In the genomic region with DNA sequence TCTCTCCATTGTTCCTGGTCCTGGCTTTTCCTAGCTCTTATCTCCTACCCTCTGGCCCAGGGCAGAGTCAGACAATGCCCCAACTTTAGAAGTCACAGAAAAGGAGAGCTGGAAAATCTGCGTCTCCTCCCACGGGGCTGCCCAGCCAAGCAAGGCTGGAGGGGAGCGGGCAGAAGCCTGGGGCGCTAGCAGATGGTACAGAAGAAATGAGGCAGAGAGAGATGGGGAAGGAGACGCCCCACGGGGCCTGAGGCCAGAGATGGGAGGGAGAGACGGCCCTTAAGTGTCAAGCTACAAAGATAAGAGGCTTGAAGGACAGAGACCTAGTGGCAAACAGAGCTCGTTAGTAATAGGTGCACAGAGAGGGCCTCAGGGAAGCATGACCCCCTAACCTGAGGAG, we compare ENCODE assay signal across 16 mouse cellular contexts. TPM values are rescaled to one million over a fixed set of nuclear protein-coding genes. Genes with fewer than 3 reads are reported as not detected.
DNase-seq lines count a peak whose midpoint lies in the region; ATAC-seq and TF ChIP-seq lines count a peak whose summit lies in the region.
"Had no signal": no experiment of that assay in that cellular context is flagged by ENCODE, and none has a peak within 500 bp of the region (broad histone marks: within the 10 kb centered on the region; RNA-seq: fewer than 3 reads in every experiment).

No protein-coding gene starts in this region.

- WGBS in kidney, embryonic 14.5 days, result 30% methylated on average over 8 of the region's 8 CpGs
- 53% methylated on average over 8 of the region's 8 CpGs for WGBS in kidney, adult 2 months
- WGBS in hindbrain, embryonic 16.5 days, result 41% methylated on average over 8 of the region's 8 CpGs

- ATAC-seq in kidney, embryonic 14.5 days (ENCODE audit: low FRiP score, low TSS enrichment), result no peak
- ATAC-seq in hindbrain, embryonic 16.5 days, result no peak

- TF ChIP-seq POLR2A in kidney, adult 2 months (IDR thresholded peaks at IDR 0.05; ENCODE audit: low read depth, low read length), result no peak

- H3K27ac ChIP-seq in kidney, embryonic 14.5 days (ENCODE audit: low read depth, low read length), result peak overlapping the region; percentile 11; the same call in 1 of the 2 replicates
- H3K27ac ChIP-seq in kidney, adult 2 months (ENCODE audit: insufficient read depth, low read depth, low read length), result no peak overlapping the region
- H3K27ac ChIP-seq in hindbrain, embryonic 16.5 days (ENCODE audit: low read depth, low read length), result peak overlapping the region; percentile 60; the same call in 1 of the 2 replicates
- H3K27ac ChIP-seq: limb, embryonic 15.5 days had no signal

- H3K9me3 ChIP-seq in kidney, embryonic 14.5 days (ENCODE audit: control insufficient read depth, low read length), result no peaks in the 10 kb centered on the region
- H3K9me3 ChIP-seq in hindbrain, embryonic 16.5 days (ENCODE audit: control insufficient read depth, low read length), result peaks cover 2% of the 10 kb centered on the region; the same call in 1 of the 2 replicates
- H3K9me3 ChIP-seq: limb, embryonic 15.5 days had no signal

- no peak overlapping the region for H3K4me3 ChIP-seq in kidney, embryonic 14.5 days (ENCODE audit: low read length)
- no peak overlapping the region for H3K4me3 ChIP-seq in kidney, adult 2 months (ENCODE audit: insufficient read depth, low read depth, low read length)
- no peak overlapping the region for H3K4me3 ChIP-seq in hindbrain, embryonic 16.5 days (ENCODE audit: low read length)
- H3K4me3 ChIP-seq: erythroblast, embryonic 14.5 days; limb, embryonic 15.5 days had no signal

- H3K36me3 ChIP-seq in kidney, embryonic 14.5 days (ENCODE audit: control insufficient read depth, insufficient read depth, low read length), result no peaks in the 10 kb centered on the region
- H3K36me3 ChIP-seq in kidney, adult 2 months (ENCODE audit: control insufficient read depth, insufficient read depth, low read length), result no peaks in the 10 kb centered on the region
- H3K36me3 ChIP-seq in hindbrain, embryonic 16.5 days (ENCODE audit: control insufficient read depth, insufficient read depth, low read length), result no peaks in the 10 kb centered on the region
- H3K36me3 ChIP-seq: limb, embryonic 15.5 days had no signal

- H3K27me3 ChIP-seq in kidney, embryonic 14.5 days (ENCODE audit: control insufficient read depth, insufficient read depth, low read length), result peaks cover 20% of the 10 kb centered on the region
- H3K27me3 ChIP-seq in kidney, adult 2 months (replicated peaks; ENCODE audit: control insufficient read depth, insufficient read depth, low read length), result no peaks in the 10 kb centered on the region; the same call in 1 of the 2 replicates
- H3K27me3 ChIP-seq in hindbrain, embryonic 16.5 days (replicated peaks; ENCODE audit: control insufficient read depth, insufficient read depth, low read length), result no peaks in the 10 kb centered on the region

- no peak for TF ChIP-seq CTCF in kidney, adult 2 months (conservative IDR thresholded peaks at IDR 0.05; ENCODE audit: insufficient read depth, insufficient read length, low read depth, low read length)

- H3K9ac ChIP-seq in kidney, embryonic 14.5 days (ENCODE audit: low read depth, low read length), result no peak overlapping the region
- H3K9ac ChIP-seq in hindbrain, embryonic 16.5 days (ENCODE audit: low read depth, low read length), result 0 out of 2 replicates have a peak overlapping the region, but pooled peaks have one; percentile 33
- H3K9ac ChIP-seq: limb, embryonic 15.5 days had no signal

- peak; percentile 57 for DNase-seq in cerebellum, adult 9-11 months
- DNase-seq in cerebellum, adult 9-10 months, result no peak
- DNase-seq in kidney, adult 2 months, result no peak
- peak; percentile 61 to 63 for DNase-seq in cerebellum, postnatal 25 days
- no peak for DNase-seq in ovary, postnatal 36 days (ENCODE audit: low spot score)
- DNase-seq in thymus, postnatal 36 days, result no peak
- DNase-seq: adrenal gland, postnatal 10 days; B cell, adult 2 months; gastrocnemius, postnatal 25 days; kidney, adult 11 months; spleen, adult 18-20 months; thymus, postnatal 14 days had no signal

- H3K4me2 ChIP-seq in kidney, embryonic 14.5 days (replicated peaks; ENCODE audit: low read depth, low read length), result no peak overlapping the region
- H3K4me2 ChIP-seq in hindbrain, embryonic 16.5 days (ENCODE audit: low read length), result no peak overlapping the region

- H3K4me1 ChIP-seq in kidney, embryonic 14.5 days (ENCODE audit: control insufficient read depth, insufficient read depth, low read length), result peaks cover 16% of the 10 kb centered on the region
- H3K4me1 ChIP-seq in kidney, adult 2 months (ENCODE audit: control insufficient read depth, insufficient read depth, low read length), result no peaks in the 10 kb centered on the region
- H3K4me1 ChIP-seq in hindbrain, embryonic 16.5 days (ENCODE audit: control insufficient read depth, insufficient read depth, low read depth, low read length), result peaks cover 3% of the 10 kb centered on the region

RNA-seq across cellular contexts. Expression of a gene that starts 4.4 kb away (rescaled TPM):
- polyA plus RNA-seq in kidney, embryonic 14.5 days (2014; fragmentation: Nextera tagmentation; extraction: Ambion mirVana), result 2.8 and 5.7 TPM in 2 replicates
- 38.8 and 39.0 TPM in 2 replicates for polyA plus RNA-seq in kidney, adult 2 months (2012; rRNA removed)
- polyA plus RNA-seq in hindbrain, embryonic 16.5 days (2015; fragmentation: Nextera tagmentation; extraction: Ambion mirVana), result 9.4 and 12.3 TPM in 2 replicates

RNA-seq across cellular contexts. Expression of a gene that starts 5.9 kb away (rescaled TPM):
- 0.31 and 0.45 TPM in 2 replicates for polyA plus RNA-seq in kidney, embryonic 14.5 days (2014; fragmentation: Nextera tagmentation; extraction: Ambion mirVana)
- polyA plus RNA-seq in kidney, adult 2 months (2012; rRNA removed), result 0.13 and 0.20 TPM in 2 replicates
- 2.0 and 2.9 TPM in 2 replicates for polyA plus RNA-seq in hindbrain, embryonic 16.5 days (2015; fragmentation: Nextera tagmentation; extraction: Ambion mirVana)
- polyA plus RNA-seq: erythroblast, embryonic 14.5 days had no signal

RNA-seq across cellular contexts. Expression of a gene that starts 22.3 kb away (rescaled TPM):
- polyA plus RNA-seq in kidney, embryonic 14.5 days (2014; fragmentation: Nextera tagmentation; extraction: Ambion mirVana), result 155 and 205 TPM in 2 replicates
- polyA plus RNA-seq in kidney, adult 2 months (2012; rRNA removed), result 34.8 and 42.2 TPM in 2 replicates
- 107 and 110 TPM in 2 replicates for polyA plus RNA-seq in hindbrain, embryonic 16.5 days (2015; fragmentation: Nextera tagmentation; extraction: Ambion mirVana)

RNA-seq across cellular contexts. Expression of a gene that starts 22.7 kb away (rescaled TPM):
- 8.9 and 12.8 TPM in 2 replicates for polyA plus RNA-seq in kidney, embryonic 14.5 days (2014; fragmentation: Nextera tagmentation; extraction: Ambion mirVana)
- 11.9 and 12.1 TPM in 2 replicates for polyA plus RNA-seq in kidney, adult 2 months (2012; rRNA removed)
- polyA plus RNA-seq in hindbrain, embryonic 16.5 days (2015; fragmentation: Nextera tagmentation; extraction: Ambion mirVana), result 24.0 and 26.3 TPM in 2 replicates

RNA-seq across cellular contexts. Expression of a gene that starts 40.5 kb away (rescaled TPM):
- polyA plus RNA-seq in kidney, embryonic 14.5 days (2014; fragmentation: Nextera tagmentation; extraction: Ambion mirVana), result 2.4 and 3.4 TPM in 2 replicates
- 10.1 and 10.8 TPM in 2 replicates for polyA plus RNA-seq in kidney, adult 2 months (2012; rRNA removed)
- polyA plus RNA-seq in hindbrain, embryonic 16.5 days (2015; fragmentation: Nextera tagmentation; extraction: Ambion mirVana), result 3.1 and 4.4 TPM in 2 replicates
- polyA plus RNA-seq: erythroblast, embryonic 14.5 days had no signal

Comparison
In these comparisons a context has a peak if more than half of its experiments do, and no peak if none do; other contexts are left out.
1. DNase-seq: peak in cerebellum, adult 9-11 months (single experiment) and cerebellum, postnatal 25 days (2 of 2); none in cerebellum, adult 9-10 months (single experiment), kidney, adult 2 months (single experiment), ovary, postnatal 36 days (single experiment) and thymus, postnatal 36 days (0 of 2).